8 mouse cellular contexts compared by ENCODE assay signal in the genomic region with DNA sequence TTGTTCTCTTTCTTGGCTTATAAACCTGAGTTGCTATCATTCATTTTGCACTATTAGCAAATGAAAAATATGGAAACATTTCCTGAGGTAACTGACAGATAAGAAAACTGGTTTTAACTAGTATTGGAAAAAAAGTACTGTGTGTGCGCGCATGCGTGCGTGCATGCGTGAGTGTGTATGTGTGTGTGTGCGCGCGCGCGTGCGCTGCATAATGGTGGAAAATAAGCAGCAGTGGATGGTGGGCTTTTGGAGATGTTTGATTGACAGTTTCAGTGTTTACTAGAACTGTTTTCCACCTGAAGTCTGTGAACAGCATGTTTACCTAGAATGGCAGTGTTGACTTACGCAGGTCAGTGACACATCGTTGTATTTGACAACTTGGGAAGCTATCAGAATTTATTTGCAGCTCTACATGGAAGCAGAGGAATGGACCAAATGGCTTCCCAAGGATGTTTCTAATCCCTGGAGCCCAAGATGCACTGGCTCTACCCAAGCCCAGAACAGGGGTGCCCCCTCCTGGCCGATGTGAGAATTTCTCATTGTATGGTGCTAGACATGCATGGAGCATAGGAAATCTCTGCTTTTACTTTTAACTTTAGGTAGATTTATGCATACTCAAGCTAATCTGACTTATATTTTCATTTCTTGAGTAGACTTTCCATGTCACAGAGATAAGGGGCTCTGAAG.
DNase-seq lines count a peak whose midpoint lies in the region; ATAC-seq and TF ChIP-seq lines count a peak whose summit lies in the region.

No protein-coding gene starts in this region.

- no peak overlapping the region for H3K4me3 ChIP-seq in ES-E14 (ENCODE audit: insufficient read depth in 1 of 2, low read depth in 1 of 2, low read length in 2 of 2, poor library complexity in 1 of 2, severe bottlenecking in 1 of 2)
- no peak overlapping the region for H3K4me3 ChIP-seq in forebrain, embryonic 15.5 days
- no peak overlapping the region for H3K4me3 ChIP-seq in hindbrain, embryonic 10.5 days
- H3K4me3 ChIP-seq in layer of hippocampus, adult 2 months, result no peak overlapping the region

- H3K27ac ChIP-seq in ES-E14 (ENCODE audit: insufficient read depth, low read depth, low read length, poor library complexity, severe bottlenecking), result no peak overlapping the region
- H3K27ac ChIP-seq in forebrain, embryonic 15.5 days (replicated peaks), result no peak overlapping the region
- H3K27ac ChIP-seq in hindbrain, embryonic 10.5 days, result no peak overlapping the region
- H3K27ac ChIP-seq in layer of hippocampus, adult 2 months, result no peak overlapping the region

- H3K4me1 ChIP-seq in ES-E14 (ENCODE audit: control insufficient read depth in 2 of 2, insufficient read depth in 2 of 2, low read length in 2 of 2, poor library complexity in 1 of 2), result no peaks in the 10 kb centered on the region
- H3K4me1 ChIP-seq in forebrain, embryonic 15.5 days, result no peaks in the 10 kb centered on the region
- H3K4me1 ChIP-seq in hindbrain, embryonic 10.5 days (replicated peaks), result no peaks in the 10 kb centered on the region

- no peak overlapping the region for H3K4me2 ChIP-seq in forebrain, embryonic 15.5 days (replicated peaks)

- peak; percentile 95 for TF ChIP-seq CTCF in layer of hippocampus, adult 2 months (conservative IDR thresholded peaks at IDR 0.05)

- peak; percentile 68 for DNase-seq in ES-E14 (ENCODE audit: low read depth, low spot score)
- DNase-seq in c-Kit-positive CD71-positive TER-119-positive erythroid progenitor cells, embryonic 14.5 days (ENCODE audit: low spot score), result peak; percentile 10
- peak; percentile 84 for DNase-seq in hindbrain, embryonic 10.5 days (ENCODE audit: low spot score)
- peak; percentile 82 to 90 for DNase-seq in layer of hippocampus, adult 2 months (ENCODE audit: low spot score in 2 of 2)
- peak; percentile 89 for DNase-seq in lung, postnatal 14 days
- peak; percentile 88 for DNase-seq in retina, postnatal 1 day
- peak; percentile 47 for DNase-seq in urinary bladder, adult 2 months (ENCODE audit: low spot score)

- 80% methylated on average over 14 of the region's 14 CpGs for WGBS in forebrain, embryonic 15.5 days
- 87% methylated on average over 14 of the region's 14 CpGs for whole genome bisulfite sequencing in hindbrain, embryonic 10.5 days

- peak; percentile 93 for ATAC-seq in forebrain, embryonic 15.5 days (replicated peaks)

- H3K36me3 ChIP-seq in ES-E14 (ENCODE audit: control insufficient read depth, insufficient read depth, low read length, poor library complexity, severe bottlenecking), result no peaks in the 10 kb centered on the region
- no peaks in the 10 kb centered on the region for H3K36me3 ChIP-seq in forebrain, embryonic 15.5 days
- H3K36me3 ChIP-seq in hindbrain, embryonic 10.5 days, result no peaks in the 10 kb centered on the region

- H3K27me3 ChIP-seq in forebrain, embryonic 15.5 days, result no peaks in the 10 kb centered on the region
- H3K27me3 ChIP-seq in hindbrain, embryonic 10.5 days (ENCODE audit: insufficient read depth, poor library complexity, severe bottlenecking), result peaks cover 15% of the 10 kb centered on the region

- no peak overlapping the region for H3K9ac ChIP-seq in ES-E14 (ENCODE audit: insufficient read depth, low read depth, low read length, poor library complexity, severe bottlenecking)
- no peak overlapping the region for H3K9ac ChIP-seq in forebrain, embryonic 15.5 days (replicated peaks)

- no peaks in the 10 kb centered on the region for H3K9me3 ChIP-seq in ES-E14 (ENCODE audit: control insufficient read depth, insufficient read depth, low read depth, low read length)
- no peaks in the 10 kb centered on the region for H3K9me3 ChIP-seq in forebrain, embryonic 15.5 days
- no peaks in the 10 kb centered on the region for H3K9me3 ChIP-seq in hindbrain, embryonic 10.5 days

- in situ Hi-C loops in ES-E14 (cut with MboI; ENCODE audit: low sequenced_read_pairs in 2 of 2, unreplicated experiment in 2 of 2), result loop anchor here (10.0 to 25.0 kb wide), 2 partner anchors 324 to 331 kb away; a partner anchor contains a TSS

TF ChIP-seq in ES-E14, 5 proteins besides CTCF, POLR2A, EP300 and RAD21:
- TF ChIP-seq ZC3H11A (IDR thresholded peaks at IDR 0.05; ENCODE audit: borderline replicate concordance, low read depth, low read length) (peak; percentile 74), CHD2 (IDR thresholded peaks at IDR 0.05; ENCODE audit: low read depth, low read length) (no peak), MAFK (IDR thresholded peaks at IDR 0.05; ENCODE audit: insufficient read depth, low read depth, low read length) (no peak), HCFC1 (IDR thresholded peaks at IDR 0.05; ENCODE audit: borderline replicate concordance, insufficient read depth, low read length) (no peak), ZNF384 (IDR thresholded peaks at IDR 0.05; ENCODE audit: low read depth, low read length) (no peak)
TF ChIP-seq in ES-E14: peak in this region for 1.

Comparison
In these comparisons a context has a peak if more than half of its experiments do, and no peak if none do; other contexts are left out.
1. DNase-seq: peak in every context shown above with its lines; median percentile 89 in lung, postnatal 14 days; 88 in retina, postnatal 1 day; 86 in layer of hippocampus, adult 2 months; 84 in hindbrain, embryonic 10.5 days; 68 in ES-E14; 47 in urinary bladder, adult 2 months; 10 in c-Kit-positive CD71-positive TER-119-positive erythroid progenitor cells, embryonic 14.5 days.